Mouse (Mus musculus): ENCODE results near the gene Isl2. TPM values are rescaled to one million over a fixed set of nuclear protein-coding genes. Genes with fewer than 3 reads are reported as not detected.

Gene Isl2
- total RNA-seq (2014; fragmentation: Nextera tagmentation) = not detected in 2 replicates
- total RNA-seq (2017) = not detected in 2 replicates

GRCm38 (mm10) chr9:55538377-55538776 is at the start of gene Isl2:
Isl2 (plus strand) TSS chr9:55538672.
- no peak for ATAC-seq (replicated peaks; ENCODE audit: poor library complexity, severe bottlenecking)

DNA sequence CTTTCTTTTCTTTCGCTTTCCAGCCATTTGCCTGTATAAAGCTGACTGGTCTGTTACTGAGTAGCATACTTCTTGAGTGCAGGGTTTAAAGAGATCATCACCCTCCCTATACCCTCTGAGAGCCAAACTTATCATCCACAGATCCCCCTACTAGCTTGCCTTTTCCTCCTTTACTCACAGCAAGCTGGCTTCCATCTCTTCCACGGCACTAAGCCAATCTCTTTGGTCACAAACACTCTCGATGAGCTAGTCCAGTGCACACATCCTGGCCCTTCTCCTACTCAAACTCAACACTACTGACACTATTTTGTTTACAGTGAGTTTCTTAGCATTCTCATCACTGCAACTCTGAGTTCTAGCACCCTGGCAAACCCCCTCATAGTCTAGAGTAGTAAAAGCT is 30.6 kb upstream of the Isl2 start:
- ATAC-seq (replicated peaks; ENCODE audit: poor library complexity, severe bottlenecking) = no peak

DNA sequence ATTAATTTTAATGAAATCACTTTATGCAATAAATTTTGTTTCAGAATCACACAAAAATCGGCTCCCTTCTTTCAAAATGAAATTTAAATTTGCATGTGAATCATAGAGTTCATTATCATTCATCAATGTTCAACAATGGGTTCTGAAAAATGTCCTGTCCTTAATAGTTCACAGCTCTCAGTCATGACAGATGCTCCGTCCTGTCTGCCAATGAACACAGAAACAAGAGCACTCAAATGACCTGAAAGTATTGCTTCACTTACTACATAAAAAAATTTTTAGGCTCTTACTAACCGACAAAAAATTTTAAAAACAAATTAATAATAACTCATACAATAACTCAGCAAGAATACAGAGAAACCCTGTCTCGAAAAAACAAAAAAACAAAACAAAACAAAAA is 29.8 kb upstream of the Isl2 start:
- no peak for ATAC-seq (replicated peaks; ENCODE audit: poor library complexity, severe bottlenecking)

- no peak for ATAC-seq (replicated peaks; ENCODE audit: poor library complexity, severe bottlenecking)
These were observed 28.7 kb upstream of the Isl2 start for GRCm38 (mm10) chr9:55509731-55510130.

GRCm38 (mm10) chr9:55510651-55511235 is 27.7 kb upstream of the Isl2 start:
- ATAC-seq (replicated peaks; ENCODE audit: poor library complexity, severe bottlenecking) = no peak

DNA sequence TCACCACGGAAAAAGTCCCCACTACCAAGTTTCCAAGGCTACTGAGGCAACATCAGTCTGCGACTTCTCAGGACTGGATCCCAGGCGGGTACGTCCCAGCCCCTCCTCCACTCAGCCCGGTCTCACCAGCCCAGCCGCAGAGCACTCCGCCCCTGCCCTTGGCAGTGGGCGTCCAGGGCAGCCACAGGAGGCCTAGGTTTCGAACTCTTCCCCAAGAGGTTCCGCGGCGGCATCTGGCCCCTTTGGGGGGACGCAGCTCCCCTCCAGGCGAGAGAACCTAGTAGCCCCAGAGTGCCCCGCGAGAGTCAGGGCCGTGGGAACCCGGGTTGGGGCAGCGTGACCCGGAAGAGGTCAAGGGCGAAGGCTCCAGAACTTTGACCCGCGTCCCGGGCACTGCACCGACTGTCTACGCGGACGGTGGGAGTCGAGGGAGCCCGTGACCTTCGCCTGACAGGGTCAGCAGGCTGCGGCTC is 26.9 kb upstream of the Isl2 start:
- ATAC-seq (replicated peaks; ENCODE audit: poor library complexity, severe bottlenecking) = peak; percentile 72

DNA sequence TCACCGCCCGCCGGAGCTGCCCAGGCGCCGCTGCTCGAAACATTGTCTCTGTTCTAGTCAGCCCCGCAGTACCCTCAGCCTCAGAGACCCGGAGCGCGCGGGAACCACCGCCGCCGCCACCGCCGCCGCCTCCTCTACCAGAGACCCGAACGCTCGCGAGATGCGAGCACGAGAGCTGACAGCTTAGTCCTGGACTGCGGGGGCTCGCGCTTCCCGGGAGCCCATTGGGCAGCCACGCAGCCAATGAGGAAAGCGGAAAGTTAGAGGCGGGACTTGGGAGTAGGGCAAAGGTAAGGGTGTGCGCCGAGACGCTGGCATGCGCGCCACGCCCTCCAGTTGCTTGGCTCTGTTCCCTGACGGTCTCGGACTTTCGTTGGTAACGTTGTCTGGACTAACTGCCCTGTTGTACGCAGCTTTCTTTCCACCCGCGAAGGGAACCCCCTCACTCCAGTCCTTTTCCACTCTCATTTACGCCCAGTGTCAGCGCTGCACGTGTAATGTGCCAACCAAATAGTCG is 26.4 kb upstream of the Isl2 start, which contains the start of gene Etfa:
Gene Etfa (minus strand): TSS at position 217 of the 517 bp plus-strand sequence.
- peak; percentile 96 for ATAC-seq (replicated peaks; ENCODE audit: poor library complexity, severe bottlenecking)

DNA sequence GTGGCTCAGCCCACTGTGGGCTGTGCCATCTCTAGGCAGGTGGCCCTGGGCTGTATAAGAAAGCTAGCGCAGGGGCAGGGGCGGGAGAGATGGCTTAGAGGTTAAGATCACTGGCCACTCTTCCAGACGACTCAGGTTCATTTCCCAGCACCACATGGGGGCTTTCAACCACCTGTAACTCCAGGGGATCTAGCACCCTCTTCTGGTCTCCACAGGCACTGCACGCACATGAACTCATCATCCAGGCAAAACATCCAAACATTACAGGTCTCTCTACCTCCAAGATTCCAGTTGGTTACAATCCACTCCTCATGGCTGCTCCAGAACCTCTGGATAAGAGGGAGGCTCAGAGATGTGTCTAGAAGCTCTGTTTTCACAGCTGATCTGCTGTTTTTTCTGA is 12.8 kb upstream of the Isl2 start:
- peak; percentile 53 for ATAC-seq (replicated peaks; ENCODE audit: poor library complexity, severe bottlenecking)

GRCm38 (mm10) chr9:55535907-55536306 is 2.6 kb upstream of the Isl2 start:
- peak; percentile 49; the same call in 1 of the 2 replicates for ATAC-seq (replicated peaks; ENCODE audit: poor library complexity, severe bottlenecking)

DNA sequence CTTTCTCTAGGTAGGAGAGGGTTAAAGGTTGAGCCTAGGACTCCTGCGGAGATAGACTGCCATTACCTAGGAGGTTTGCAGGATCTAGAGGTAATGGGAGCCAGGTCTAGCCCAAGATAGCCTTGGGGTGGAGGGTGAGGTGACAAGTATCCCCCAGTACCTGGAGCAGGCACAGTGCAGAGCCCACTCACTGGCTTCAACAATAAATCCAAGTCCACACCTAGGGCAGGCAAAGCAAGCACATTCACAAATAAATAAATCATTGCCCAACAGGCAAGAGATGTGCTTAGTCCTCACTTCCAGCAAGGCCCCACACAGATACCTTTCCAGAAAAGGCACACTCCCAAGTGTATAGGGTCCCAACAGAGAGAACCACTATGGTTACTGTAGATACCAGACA is 534 bp downstream of the Isl2 start:
- no peak for ATAC-seq (replicated peaks; ENCODE audit: poor library complexity, severe bottlenecking)

- ATAC-seq (replicated peaks; ENCODE audit: poor library complexity, severe bottlenecking) = no peak
These were observed 1.4 kb downstream of the Isl2 start for GRCm38 (mm10) chr9:55539661-55540390.

GRCm38 (mm10) chr9:55540391-55540770 is 1.9 kb downstream of the Isl2 start:
- no peak for ATAC-seq (replicated peaks; ENCODE audit: poor library complexity, severe bottlenecking)

DNA sequence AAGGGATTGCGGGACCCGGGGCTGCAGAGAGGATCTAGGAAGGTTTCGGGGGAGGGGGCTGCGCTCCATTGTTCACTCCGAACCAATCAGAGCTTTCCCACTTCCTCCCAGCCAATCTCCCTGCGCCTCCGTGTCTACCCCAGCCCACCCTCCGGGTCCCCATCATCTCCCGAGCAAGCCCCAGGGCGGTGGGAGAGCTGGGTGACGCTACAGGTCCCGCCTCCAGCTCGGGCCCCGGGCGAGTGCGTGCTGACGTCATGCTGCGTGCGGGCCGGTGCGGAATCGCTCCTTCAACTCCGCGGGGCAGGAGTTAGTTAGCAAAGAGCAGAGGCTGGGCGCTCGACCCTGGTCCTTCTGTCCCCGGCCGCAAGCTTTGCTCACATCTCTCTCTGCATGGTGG is 2.4 kb downstream of the Isl2 start:
- peak; percentile 62 for ATAC-seq (replicated peaks; ENCODE audit: poor library complexity, severe bottlenecking)

GRCm38 (mm10) chr9:55541681-55542365 is 3.4 kb downstream of the Isl2 start:
- no peak for ATAC-seq (replicated peaks; ENCODE audit: poor library complexity, severe bottlenecking)

- ATAC-seq (replicated peaks; ENCODE audit: poor library complexity, severe bottlenecking) = no peak
These were observed 4.2 kb downstream of the Isl2 start for GRCm38 (mm10) chr9:55542366-55543325.

GRCm38 (mm10) chr9:55543336-55543702 is 4.8 kb downstream of the Isl2 start:
- ATAC-seq (replicated peaks; ENCODE audit: poor library complexity, severe bottlenecking) = no peak

DNA sequence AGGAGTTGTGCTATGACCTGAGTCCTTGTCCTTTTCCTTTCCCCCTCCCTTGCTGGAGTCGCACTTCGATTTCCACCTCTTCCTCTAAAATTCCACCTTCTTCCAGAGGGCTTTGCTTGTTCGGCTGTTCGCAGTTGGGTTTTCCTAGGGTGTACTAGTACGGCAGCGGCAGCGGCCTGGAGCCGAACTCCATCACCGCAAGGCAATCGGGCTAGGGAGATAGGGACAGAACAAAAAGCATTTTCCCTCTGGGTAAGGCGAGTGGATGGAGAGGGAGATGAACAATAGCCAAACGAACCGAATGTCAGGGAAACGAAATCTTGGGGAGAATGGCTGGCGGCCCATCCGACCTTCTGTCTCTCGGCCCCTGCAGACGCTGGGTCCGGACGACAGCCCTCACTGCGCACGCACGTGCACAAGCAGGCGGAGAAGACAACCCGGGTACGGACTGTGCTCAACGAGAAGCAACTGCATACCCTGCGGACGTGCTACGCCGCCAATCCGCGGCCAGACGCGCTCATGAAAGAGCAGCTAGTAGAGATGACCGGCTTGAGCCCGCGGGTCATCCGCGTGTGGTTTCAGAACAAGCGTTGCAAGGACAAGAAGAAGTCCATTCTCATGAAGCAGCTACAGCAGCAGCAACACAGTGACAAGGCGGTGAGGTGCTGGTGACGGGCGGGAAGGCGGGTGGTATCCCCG is 5.4 kb downstream of the Isl2 start:
- peak; percentile 14; the same call in 1 of the 2 replicates for ATAC-seq (replicated peaks; ENCODE audit: poor library complexity, severe bottlenecking)

DNA sequence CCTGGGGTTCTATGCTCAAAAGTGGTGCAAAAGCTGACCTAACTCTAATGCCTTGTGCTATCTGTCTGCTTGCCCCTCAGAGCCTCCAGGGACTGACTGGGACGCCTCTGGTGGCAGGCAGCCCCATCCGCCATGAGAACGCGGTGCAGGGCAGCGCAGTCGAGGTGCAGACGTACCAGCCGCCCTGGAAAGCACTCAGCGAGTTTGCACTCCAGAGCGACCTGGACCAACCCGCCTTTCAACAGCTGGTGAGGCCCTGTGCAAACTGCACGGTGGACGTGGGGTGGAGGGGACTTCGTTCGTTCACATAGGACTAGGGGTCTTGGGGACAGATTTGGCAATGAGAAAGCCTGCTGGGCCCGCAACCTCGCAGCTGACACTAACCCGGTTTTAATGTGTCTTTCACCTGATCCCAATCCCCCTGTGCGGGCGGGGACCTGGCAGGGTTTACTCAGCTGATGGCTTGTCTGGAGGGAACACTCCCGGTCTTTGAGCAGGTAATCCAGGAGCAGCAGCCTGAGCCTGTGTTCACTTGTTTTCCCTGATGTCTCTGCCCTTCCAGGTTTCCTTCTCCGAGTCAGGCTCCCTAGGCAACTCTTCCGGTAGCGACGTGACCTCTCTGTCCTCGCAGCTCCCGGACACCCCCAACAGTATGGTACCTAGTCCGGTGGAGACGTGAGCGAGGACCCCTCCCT is 6.5 kb downstream of the Isl2 start:
- 0 out of 2 replicates have a peak, but pooled peaks have one; percentile 6 for ATAC-seq (replicated peaks; ENCODE audit: poor library complexity, severe bottlenecking)

Data from granulocyte monocyte progenitor cell, adult 5-6 weeks (primary cell).